Mouse (Mus musculus) layer of hippocampus, postnatal 25 days (tissue): Measurements from ENCODE around the gene Ttll12. TPM values are rescaled to one million over a fixed set of nuclear protein-coding genes. Genes with fewer than 3 reads are reported as not detected.

Experiments used
- DNase-seq, 2 experiments: peaks; one replicate each; pipeline ENCODE4 v3.0.0; 2022; ENCODE audit warnings: mixed read lengths in 2 of 2, low spot score in 1 of 2; ENCODE audit errors: extremely low spot score in 1 of 2
- total RNA-seq, 2 experiments: library from RNA; stranded (reverse); gene quantifications; 2 replicates each; pipeline ENCODE4 v1.2.3; 2021

Ttll12 gene
- total RNA-seq, 2 experiments from 2014 or later = 13.2 to 13.5 TPM

DNA sequence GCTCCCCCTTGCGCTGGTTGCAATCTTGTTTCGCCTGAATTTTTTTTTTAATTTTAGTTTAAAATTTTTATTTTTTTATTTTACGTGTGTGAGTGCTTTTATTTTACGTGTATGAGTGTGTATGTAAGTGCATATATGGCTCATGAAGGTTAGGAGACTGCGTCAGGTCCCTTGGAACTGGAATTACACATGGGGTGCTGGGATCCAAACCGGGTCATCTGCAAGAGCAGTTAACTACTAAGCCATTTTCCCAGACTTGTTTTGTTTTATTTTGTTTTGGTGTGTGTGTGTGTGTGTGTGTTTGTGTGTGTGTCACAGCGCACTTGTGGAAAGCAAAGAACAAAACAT lies 381 bp upstream of the Ttll12 start:
- DNase-seq = no peak

GRCm38 (mm10) chr15:83593702-83594512 lies 1.1 kb downstream of the Ttll12 start:
- no peak for DNase-seq

DNA sequence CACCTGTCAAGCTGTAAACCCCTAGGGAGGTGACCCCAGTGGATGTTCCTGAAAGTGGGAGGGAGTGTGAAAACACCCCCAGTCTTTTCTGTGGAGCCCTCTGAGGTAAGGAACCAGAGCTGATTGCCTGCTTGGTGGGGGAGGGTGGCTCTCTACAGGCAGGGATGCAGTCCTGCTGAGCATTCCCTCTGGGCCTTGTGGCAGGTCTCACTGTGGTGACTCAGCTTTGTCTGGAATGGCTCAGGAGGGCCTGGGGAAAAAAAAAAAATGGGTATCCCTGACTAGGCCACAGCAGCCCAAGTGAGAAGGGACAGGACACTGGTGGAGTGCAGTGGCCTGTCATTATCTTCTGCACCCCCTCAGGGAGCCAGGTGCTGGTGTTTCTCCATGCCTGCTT lies 1.8 kb downstream of the Ttll12 start:
- DNase-seq = no peak

DNA sequence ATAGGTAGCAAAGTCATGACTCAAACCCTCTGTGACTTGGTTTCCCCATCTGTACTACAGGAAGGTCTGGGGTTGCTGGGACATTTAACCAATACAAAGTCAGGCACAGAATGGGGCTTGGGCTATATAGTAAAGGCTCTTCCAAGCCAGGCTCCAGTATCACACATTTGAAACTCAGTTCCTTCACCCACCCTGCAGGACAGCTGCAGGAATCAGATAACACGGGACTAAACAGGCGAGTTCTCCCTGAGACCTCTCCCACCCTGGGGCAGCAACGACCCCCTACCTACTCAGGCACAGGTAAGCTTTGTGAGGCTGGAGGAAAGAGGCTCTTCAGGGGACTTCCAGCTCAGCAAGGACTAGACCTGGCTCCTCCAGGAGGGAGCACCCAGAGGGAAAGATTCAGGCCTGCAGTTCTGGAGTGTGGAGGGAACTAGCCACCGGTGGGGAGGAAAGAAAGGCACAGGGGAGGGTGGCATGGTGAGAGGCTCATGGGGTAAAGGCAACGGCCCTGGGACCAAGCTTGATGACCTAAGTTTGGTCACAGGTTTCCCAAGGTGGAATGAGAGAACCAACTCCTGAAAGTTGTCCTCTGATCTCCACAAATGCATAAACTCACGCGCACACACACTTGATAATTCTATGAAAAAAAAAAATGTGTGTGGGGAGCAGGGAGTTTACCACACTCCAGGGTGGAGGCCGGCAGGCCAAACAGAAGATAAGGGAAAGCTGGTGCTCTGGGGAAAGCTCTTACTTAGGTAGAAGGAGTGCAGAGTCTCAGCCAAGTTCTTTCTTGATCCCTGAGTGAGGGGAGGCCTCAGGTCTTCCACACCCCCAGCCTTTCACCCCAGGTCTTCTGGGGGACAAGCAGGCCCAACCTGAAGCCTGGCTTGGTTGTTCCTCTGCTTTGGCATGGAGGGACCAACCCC lies 2.4 kb downstream of the Ttll12 start:
- no peak for DNase-seq

DNA sequence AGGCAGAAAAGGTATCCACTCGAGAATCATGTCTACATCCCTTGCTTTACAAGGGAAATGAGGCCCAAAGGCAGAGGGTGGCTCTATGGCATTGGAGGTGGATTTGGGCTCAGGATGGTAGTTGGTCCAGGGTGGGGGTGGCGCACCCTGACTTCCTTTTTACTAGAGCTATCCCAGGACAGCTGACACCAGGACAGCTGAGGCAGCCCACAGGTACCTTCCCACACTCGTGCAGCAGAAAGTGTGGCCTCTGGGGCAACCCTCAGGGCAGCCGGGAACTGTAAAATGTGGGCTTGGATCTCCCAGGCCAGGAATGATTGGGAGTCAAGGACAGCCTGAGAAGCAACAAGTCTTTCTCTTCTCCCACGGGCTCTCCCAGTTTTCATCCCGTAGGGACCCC lies 3.2 kb downstream of the Ttll12 start:
- DNase-seq = no peak

GRCm38 (mm10) chr15:83590841-83591240 lies 4.1 kb downstream of the Ttll12 start:
- DNase-seq = no peak

- no peak for DNase-seq
Measured at GRCm38 (mm10) chr15:83584741-83585220, 10.2 kb downstream of the Ttll12 start.

GRCm38 (mm10) chr15:83583419-83584156 lies 11.4 kb downstream of the Ttll12 start:
- no peak for DNase-seq

- no peak for DNase-seq
Measured at GRCm38 (mm10) chr15:83582931-83583330, 12.0 kb downstream of the Ttll12 start.

DNA sequence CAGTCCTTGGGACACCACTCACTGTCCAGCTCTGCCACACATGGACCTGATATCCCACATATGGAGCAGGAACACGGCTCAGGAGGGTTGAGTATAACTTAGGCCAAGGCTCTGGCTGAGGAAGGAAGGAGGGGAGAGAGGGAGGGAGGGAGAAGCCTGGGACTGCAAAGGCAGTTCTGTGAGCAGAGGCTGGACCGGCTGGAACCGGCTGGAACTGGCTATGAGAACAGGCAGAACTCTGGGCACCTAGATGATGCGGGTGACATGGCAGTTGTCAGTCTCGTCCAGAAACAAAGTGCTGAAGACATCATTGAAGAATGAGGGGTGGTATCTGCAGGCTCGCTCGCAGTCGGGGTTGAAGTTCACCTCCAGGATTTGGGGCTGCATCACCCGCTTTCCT lies 18.3 kb downstream of the Ttll12 start:
- no peak for DNase-seq

DNA sequence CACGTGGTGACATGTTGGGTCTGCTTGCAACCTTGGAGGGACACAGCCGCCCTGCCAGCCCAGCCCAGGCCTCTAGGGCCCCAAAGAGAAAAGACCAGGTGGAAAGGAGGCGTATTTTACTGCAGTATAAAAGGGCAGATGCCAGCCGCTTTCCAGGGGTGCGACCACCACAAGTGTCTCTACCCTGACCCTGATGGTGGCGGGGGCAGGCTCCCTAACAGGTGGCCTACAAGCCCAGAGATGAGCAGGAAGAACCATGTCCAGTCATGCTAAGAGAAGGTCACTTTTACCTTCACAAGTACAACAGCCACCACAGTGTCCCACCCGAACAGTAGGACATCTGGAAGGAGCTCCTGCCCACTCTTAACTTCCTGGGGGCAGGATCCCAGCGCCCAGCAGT lies 19.4 kb downstream of the Ttll12 start:
- DNase-seq = no peak

DNA sequence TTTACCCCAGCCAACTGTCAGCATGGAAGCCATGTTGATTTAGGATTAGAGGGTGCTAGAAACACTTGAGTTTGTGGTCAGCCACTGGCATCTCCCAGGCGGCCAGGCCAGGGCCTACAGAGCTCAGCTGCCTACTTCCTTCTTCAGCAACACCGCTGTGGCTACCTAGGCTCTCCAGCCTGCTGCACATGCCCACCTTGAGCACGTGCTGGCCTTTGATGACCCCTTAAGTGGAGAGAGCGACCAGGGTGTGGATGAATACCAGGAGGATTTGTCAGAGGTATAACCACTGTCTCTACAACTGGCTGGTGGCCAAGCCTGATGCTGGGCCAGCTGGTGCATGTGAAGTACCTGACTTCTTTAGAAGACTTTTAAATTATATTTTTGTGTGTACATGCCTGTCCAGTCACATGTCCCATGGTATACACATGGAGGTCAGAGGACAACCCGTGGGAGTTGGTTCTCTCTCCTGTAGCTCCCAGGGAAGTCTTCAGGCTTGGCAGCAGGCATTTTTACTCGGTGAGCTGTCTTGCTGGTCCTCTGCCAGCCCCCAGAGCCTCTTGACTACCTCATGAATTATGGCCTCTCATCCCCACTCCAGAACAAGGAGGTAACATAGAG lies 20.1 kb downstream of the Ttll12 start:
- no peak for DNase-seq

GRCm38 (mm10) chr15:83573606-83574005 lies 21.4 kb downstream of the Ttll12 start:
- DNase-seq = no peak

DNA sequence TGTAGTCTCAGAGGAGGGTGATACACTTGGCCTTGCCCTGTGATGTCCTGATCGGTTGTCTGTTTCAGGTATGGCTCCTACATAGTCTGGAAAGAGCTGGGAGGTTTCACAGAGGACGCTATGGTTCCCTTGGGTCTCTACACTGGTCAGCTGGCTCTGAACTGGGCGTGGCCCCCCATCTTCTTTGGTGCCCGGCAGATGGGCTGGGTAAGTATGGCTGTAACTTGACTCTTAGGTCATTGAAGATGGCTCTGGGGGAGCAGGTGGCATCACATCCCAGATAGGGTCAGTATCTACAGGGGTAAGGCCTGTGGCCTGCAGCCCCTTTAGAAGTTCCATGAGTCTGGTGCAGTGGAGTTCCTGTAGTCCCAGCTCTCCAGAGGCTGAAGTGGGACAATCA lies 22.8 kb downstream of the Ttll12 start:
- DNase-seq = no peak

GRCm38 (mm10) chr15:83571636-83572035 lies 23.3 kb downstream of the Ttll12 start:
- no peak for DNase-seq

GRCm38 (mm10) chr15:83570641-83571040 lies 24.3 kb downstream of the Ttll12 start:
- DNase-seq = no peak

- DNase-seq = no peak
Measured at GRCm38 (mm10) chr15:83569682-83570081, 25.3 kb downstream of the Ttll12 start.

- DNase-seq = no peak
Measured at GRCm38 (mm10) chr15:83568544-83568943, 26.4 kb downstream of the Ttll12 start.

GRCm38 (mm10) chr15:83567728-83568127 lies 27.2 kb downstream of the Ttll12 start:
- DNase-seq = no peak

DNA sequence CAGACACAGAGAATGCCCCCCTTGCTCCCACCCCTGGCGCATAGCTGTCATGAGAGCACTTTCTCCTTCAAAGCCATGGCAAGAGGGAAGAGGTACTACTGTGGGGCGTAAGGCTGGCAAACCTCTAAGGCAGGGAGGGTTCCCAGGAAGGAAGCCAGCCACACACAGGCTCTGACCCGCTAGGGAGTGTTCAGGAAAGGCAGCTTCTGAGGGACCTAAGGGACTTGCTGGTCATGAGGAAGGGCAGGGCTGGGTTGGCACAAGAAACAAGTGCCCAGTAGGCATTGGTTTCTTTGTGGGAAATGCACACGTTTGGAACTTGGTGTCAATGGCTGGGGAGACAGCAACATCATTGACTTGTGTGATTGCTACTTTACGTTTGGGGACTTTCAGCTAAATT lies 29.0 kb downstream of the Ttll12 start:
- DNase-seq = no peak
